Comparison of ENCODE assay signal across 11 mouse cellular contexts in the genomic region with DNA sequence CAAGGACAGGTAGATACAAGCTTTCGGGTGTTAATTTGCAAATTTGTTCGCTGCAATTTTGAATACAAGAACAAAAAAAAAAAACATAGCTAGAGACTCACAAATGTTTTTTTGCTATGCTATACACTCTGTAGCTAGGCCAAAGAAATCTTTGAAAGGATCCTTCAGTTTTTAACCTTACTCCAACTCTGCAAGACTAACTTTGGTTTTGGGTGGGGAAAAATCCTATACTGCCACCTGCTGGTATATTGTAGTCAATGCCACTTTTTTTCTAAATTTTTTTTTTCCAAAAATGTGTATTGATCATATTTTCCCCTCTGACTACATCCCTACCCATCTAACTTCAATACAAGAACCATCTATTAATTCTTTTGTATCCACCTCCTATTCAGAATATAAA.
DNase-seq lines count a peak whose midpoint lies in the region; ATAC-seq and TF ChIP-seq lines count a peak whose summit lies in the region.
"Had no signal": no experiment of that assay in that cellular context is flagged by ENCODE, and none has a peak within 500 bp of the region (broad histone marks: within the 10 kb centered on the region; RNA-seq: fewer than 3 reads in every experiment).

No protein-coding gene starts in this region.

- intact Hi-C loops in gastrocnemius, adult 2 months (cut with DNase I) = loop anchor here (5.0 kb wide), 2 partner anchors 212 to 487 kb away; a partner anchor contains a TSS

- TF ChIP-seq CTCF in gastrocnemius, adult 2 months (IDR thresholded peaks at IDR 0.05) = peak; percentile 81

- H3K4me3 ChIP-seq in gastrocnemius, adult 2 months = no peak overlapping the region
- H3K4me3 ChIP-seq: lung, embryonic 15.5 days had no signal

- no peak overlapping the region for H3K27ac ChIP-seq in gastrocnemius, adult 2 months
- H3K27ac ChIP-seq: lung, embryonic 15.5 days had no signal

- no peak for DNase-seq in gastrocnemius, adult 2 months
- no peak for DNase-seq in gastrocnemius, adult 18-20 months (ENCODE audit: low spot score)
- peak; percentile 19 for DNase-seq in lung, postnatal 10 days
- no peak for DNase-seq in lung, postnatal 25 days (ENCODE audit: low spot score)
- no peak for DNase-seq in testis, postnatal 14 days (ENCODE audit: low spot score)
- DNase-seq: cerebellum, adult 11 months; gastrocnemius, postnatal 10 days had no signal

- peak; percentile 52 for ATAC-seq in activated CD4-positive, CD25-positive, alpha-beta regulatory T cell, adult 4 months
- peak; percentile 68 for ATAC-seq in megakaryocyte progenitor cell, adult 5-6 weeks (replicated peaks; ENCODE audit: poor library complexity)
- ATAC-seq in megakaryocyte-erythroid progenitor cell, adult 5-6 weeks (replicated peaks; ENCODE audit: low FRiP score, low TSS enrichment, poor library complexity, severe bottlenecking) = no peak
